Mouse (Mus musculus): ENCODE data around the gene Gpc6. TPM values are rescaled to one million over a fixed set of nuclear protein-coding genes. Genes with fewer than 3 reads are reported as not detected.

Gpc6 gene
- polyA plus RNA-seq (2015; fragmentation: Nextera tagmentation; extraction: Ambion mirVana) = 24.6 and 30.2 TPM in 2 replicates

GRCm38 (mm10) chr14:116924876-116925601, at the start of gene Gpc6:
TSS of gene Gpc6 (plus strand) at chr14:116925315.

Small RNAs within 50 kb of the gene (microRNA-seq; reads per million reads assigned to microRNA genes)
- not detected for gene Mir6239
